Mouse (Mus musculus) stomach, embryonic 16.5 days (tissue): ENCODE results near the gene Ptprd. TPM values are rescaled to one million over a fixed set of nuclear protein-coding genes. Genes with fewer than 3 reads are reported as not detected.

ENCODE experiments used
- ATAC-seq: fragments of 200-750 bp; cut with Nextera tagmentation; 2 replicates; pipeline ENCODE4 v1.8.0; 2017; ENCODE audit warnings: moderate number of reproducible peaks, moderate TSS enrichment; ENCODE audit not compliant: insufficient read depth, low FRiP score
- H3K27ac ChIP-seq: fragments of 300-500 bp; sonication (generic); 2 replicates; pipeline ENCODE4 v1.5.1; 2014; ENCODE audit warnings: low read length
- H3K27me3 ChIP-seq: fragments of 300-500 bp; sonication (generic); 2 replicates; pipeline ENCODE4 v1.6.1; 2014; ENCODE audit warnings: low read length, control low read depth, mixed read lengths; ENCODE audit not compliant: control insufficient read depth, insufficient read depth
- H3K36me3 ChIP-seq: fragments of 300-500 bp; sonication (generic); 2 replicates; pipeline ENCODE4 v1.6.1; 2014; ENCODE audit warnings: low read length; ENCODE audit not compliant: control insufficient read depth, insufficient read depth
- H3K4me1 ChIP-seq: fragments of 300-500 bp; sonication (generic); 2 replicates; pipeline ENCODE4 v1.6.1; 2014; ENCODE audit warnings: low read length, control low read depth, mixed read lengths; ENCODE audit not compliant: control insufficient read depth, insufficient read depth
- H3K4me2 ChIP-seq: fragments of 300-500 bp; sonication (generic); 2 replicates; pipeline ENCODE4 v1.6.1; 2014; ENCODE audit warnings: low read depth, low read length, mixed read lengths
- H3K4me3 ChIP-seq: fragments of 300-500 bp; sonication (generic); replicated peaks from 2 replicates; pipeline ENCODE4 v1.5.1; 2014; ENCODE audit warnings: mild to moderate bottlenecking, low read length
- H3K9ac ChIP-seq: fragments of 300-500 bp; sonication (generic); 2 replicates; pipeline ENCODE4 v1.6.1; 2014; ENCODE audit warnings: low read length
- H3K9me3 ChIP-seq: fragments of 300-500 bp; sonication (generic); replicated peaks from 2 replicates; pipeline ENCODE4 v1.6.1; 2016; ENCODE audit warnings: low read length, control low read depth; ENCODE audit not compliant: control insufficient read depth
- WGBS: fragments of 180-500 bp; shearing (Covaris S2); extraction: QIAGEN DNeasy Blood & Tissue Kit; methylation state at CpG from one replicate; pipeline ENCODE4 v1.1.7; 2014; 5-methylcytosine and 5-hydroxymethylcytosine counted together
- polyA plus RNA-seq: library from polyadenylated mRNA; unstranded; fragments of >200 nt; fragmentation: Nextera tagmentation; extraction: Ambion mirVana; gene quantifications from 2 replicates; pipeline ENCODE4 v1.2.1, GENCODE M21; 2015

Ptprd gene
- polyA plus RNA-seq, 1 experiment from 2014 or later: 11.0 TPM

DNA sequence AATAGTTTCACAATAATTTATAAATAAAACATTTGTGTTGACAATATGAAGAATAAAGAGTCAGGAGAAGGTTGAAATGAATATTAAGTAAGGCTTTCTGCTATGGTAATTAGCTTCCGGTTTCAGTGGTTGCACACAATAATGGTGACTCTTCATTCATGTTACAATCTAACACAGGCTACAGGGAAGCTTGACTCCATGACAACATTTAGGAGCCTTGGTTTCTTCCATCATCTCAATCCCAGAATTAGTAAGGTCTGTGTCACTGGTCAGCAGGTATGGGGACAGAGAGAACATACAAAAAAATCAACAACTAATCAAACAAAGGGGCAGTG, 1921.3 kb downstream of the Ptprd start:
- Histone ChIP-seq H3K4me2 (no peak overlapping the region), H3K27me3 (no peaks in the 10 kb centered on the region), H3K4me1 (0 out of 2 replicates have a peak, but pooled peaks cover 2% of the 10 kb centered on the region), H3K27ac (no peak overlapping the region), H3K36me3 (no peaks in the 10 kb centered on the region), H3K9ac (no peak overlapping the region), H3K4me3 (no peak overlapping the region), H3K9me3 (no peaks in the 10 kb centered on the region)
- ATAC-seq: no peak
- 92% methylated on average over 1 of the region's 1 CpGs for WGBS

DNA sequence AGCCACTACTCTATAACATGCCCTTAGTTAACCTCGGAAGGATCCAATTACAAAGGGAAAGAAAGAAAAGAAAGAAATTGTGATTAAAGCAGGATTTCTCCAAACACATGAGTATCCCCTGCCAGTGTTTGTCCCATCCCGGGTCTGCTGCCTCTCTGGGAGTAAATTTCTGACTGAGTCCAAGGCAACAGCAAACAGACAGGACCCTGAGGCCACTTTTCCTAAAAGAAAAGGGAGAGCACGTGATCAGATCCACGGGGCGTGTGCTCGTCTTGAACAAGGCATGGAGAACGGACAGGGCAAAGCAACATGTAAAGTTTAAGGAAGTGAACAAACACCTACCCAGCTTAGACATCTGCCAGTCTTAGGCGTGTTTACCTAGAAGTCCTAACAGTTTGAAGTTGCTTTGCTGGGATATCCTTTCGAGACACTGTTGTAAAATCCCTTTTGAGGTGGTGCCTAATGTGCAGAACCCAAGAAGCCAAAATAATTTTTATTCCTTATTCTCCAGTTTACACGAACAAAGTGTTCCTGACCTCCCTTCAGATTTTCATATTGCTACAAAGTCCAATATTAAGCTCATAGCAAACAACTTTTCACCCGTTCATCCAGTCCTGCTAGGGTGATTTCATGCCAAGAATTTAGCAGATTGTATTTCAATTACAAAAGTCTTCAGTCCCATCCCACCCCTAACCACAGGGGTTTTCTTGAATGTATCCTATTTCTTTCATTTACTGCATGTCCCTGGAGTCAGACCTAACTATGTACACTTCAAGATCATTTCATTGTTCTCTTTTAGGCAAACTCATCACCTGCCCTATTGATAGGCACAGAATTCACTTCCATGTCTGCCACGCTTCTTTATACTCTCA, 1921.9 kb downstream of the Ptprd start:
- no peak overlapping the region for H3K4me2 ChIP-seq
- H3K27me3 ChIP-seq: no peaks in the 10 kb centered on the region
- no peak for ATAC-seq
- no peak overlapping the region for H3K4me3 ChIP-seq
- 50% methylated on average over 12 of the region's 12 CpGs for WGBS
- 0 out of 2 replicates have a peak, but pooled peaks cover 2% of the 10 kb centered on the region for H3K4me1 ChIP-seq
- H3K36me3 ChIP-seq: no peaks in the 10 kb centered on the region
- H3K9me3 ChIP-seq: no peaks in the 10 kb centered on the region
- no peak overlapping the region for H3K9ac ChIP-seq
- H3K27ac ChIP-seq: 0 out of 2 replicates have a peak overlapping the region, but pooled peaks have one; percentile 68

DNA sequence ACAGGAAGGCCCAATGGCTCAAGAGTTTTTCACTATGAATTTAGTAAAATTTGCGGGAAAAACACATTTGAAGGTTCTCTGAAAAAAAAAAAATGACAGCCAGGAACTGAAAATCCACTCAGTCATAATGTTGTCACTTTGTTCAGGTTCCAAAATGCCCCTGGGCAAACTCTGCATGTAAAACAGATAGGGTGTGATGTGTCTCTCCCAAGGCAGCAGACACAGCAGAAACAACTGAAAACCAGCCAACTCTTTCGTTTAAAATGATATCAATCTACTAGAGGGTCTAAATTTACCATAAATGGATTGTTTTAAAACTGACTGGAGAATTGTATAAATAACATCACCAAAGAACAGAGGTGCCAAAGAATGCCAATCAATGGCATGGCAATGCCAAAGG, 1925.7 kb downstream of the Ptprd start:
- WGBS: 53% methylated on average over 2 of the region's 2 CpGs
- H3K4me3 ChIP-seq: no peak overlapping the region
- no peaks in the 10 kb centered on the region for H3K27me3 ChIP-seq
- no peak overlapping the region for H3K9ac ChIP-seq
- H3K9me3 ChIP-seq: no peaks in the 10 kb centered on the region
- H3K27ac ChIP-seq: no peak overlapping the region
- no peaks in the 10 kb centered on the region for H3K36me3 ChIP-seq
- no peak overlapping the region for H3K4me2 ChIP-seq
- no peak for ATAC-seq
- 0 out of 2 replicates have a peak, but pooled peaks cover 2% of the 10 kb centered on the region for H3K4me1 ChIP-seq

DNA sequence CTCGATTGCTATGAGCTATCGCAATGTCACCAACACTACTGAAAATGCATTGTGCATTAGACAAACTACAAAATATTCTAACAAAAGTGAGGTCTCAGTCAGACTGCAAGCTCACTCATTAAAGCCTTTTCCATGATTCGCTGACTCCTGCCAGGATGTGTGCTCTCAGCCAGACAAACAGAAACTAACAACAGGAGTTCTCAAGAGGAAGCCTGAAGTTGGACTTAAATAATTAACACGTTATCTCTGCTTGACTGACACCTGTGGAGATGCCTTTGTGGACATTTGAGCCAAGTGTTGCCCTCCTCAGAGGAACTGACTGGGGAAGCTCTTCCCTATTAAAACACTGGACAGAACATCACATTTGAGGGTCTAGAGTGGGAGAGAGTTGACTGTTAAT, 1928.9 kb downstream of the Ptprd start:
- WGBS: 54% methylated on average over 4 of the region's 4 CpGs
- no peaks in the 10 kb centered on the region for H3K4me1 ChIP-seq
- no peaks in the 10 kb centered on the region for H3K36me3 ChIP-seq
- no peak overlapping the region for H3K4me3 ChIP-seq
- ATAC-seq: no peak
- no peaks in the 10 kb centered on the region for H3K27me3 ChIP-seq
- no peak overlapping the region for H3K9ac ChIP-seq
- no peaks in the 10 kb centered on the region for H3K9me3 ChIP-seq
- no peak overlapping the region for H3K27ac ChIP-seq
- no peak overlapping the region for H3K4me2 ChIP-seq

DNA sequence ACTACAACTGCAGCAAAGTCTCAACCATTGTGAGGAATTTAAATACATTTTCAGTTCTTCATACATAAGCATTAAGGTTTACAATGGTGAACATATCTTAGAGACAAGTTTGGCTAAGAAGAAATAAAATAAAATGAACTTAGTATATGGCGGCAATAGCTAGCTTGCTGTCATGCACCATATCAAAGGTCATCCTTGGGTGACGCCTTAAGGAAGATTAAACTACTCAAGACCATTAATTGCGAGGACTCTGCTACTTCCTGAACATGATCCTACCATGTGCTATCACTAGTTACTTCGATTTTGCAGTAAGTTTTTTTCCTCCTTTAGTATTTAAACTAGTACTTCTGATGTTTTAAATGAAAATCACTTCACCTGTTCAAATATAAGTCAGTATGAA, 1949.0 kb downstream of the Ptprd start:
- Histone ChIP-seq H3K27ac (no peak overlapping the region), H3K9me3 (no peaks in the 10 kb centered on the region), H3K27me3 (no peaks in the 10 kb centered on the region), H3K4me1 (peaks cover 3% of the 10 kb centered on the region; the same call in 1 of the 2 replicates), H3K4me3 (no peak overlapping the region), H3K36me3 (no peaks in the 10 kb centered on the region), H3K4me2 (no peak overlapping the region), H3K9ac (no peak overlapping the region)
- WGBS: 79% methylated on average over 4 of the region's 4 CpGs
- ATAC-seq: no peak

DNA sequence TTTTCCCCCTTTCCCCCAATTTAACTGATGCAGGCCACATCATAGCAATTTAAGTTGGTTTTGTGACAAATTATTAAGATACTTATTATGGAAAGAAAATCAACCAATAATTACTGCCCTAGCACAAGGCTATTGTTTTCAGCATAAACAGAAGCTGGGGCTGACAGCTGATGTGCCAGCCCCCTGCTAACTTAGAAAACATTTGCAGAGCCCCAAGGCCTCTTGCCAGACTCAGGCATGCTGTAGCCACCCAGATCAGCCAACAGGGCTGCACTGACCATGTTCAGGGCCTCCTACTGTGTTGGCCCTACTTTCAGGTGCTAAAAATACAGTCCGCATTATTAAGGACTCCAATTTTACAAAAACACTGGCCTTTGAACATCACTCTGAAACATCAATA, 1951.1 kb downstream of the Ptprd start:
- Histone ChIP-seq H3K9me3 (no peaks in the 10 kb centered on the region), H3K27me3 (no peaks in the 10 kb centered on the region), H3K9ac (no peak overlapping the region), H3K4me1 (peaks cover 3% of the 10 kb centered on the region; the same call in 1 of the 2 replicates), H3K27ac (no peak overlapping the region), H3K4me3 (no peak overlapping the region), H3K4me2 (no peak overlapping the region), H3K36me3 (no peaks in the 10 kb centered on the region)
- ATAC-seq: no peak
- WGBS: 92% methylated on average over 1 of the region's 1 CpGs

DNA sequence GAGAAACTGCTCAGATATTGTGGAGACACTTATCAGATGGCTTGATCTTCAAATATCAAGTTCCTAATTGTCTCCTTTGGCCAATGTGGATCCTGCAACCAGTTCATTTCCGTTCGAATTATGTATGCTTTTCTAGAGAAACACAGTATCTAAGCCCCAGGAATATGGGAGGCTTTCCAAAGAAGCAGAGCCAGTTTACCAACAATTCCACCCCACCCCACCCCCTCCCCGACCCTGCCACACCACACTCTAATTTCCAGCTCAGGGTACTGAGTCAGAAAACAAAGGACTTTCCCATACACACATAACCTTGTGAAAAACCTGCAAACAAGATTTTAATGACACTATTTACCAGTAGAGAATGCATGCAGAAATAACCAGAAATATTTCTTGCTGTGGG, 1951.5 kb downstream of the Ptprd start:
- Histone ChIP-seq H3K27me3 (no peaks in the 10 kb centered on the region), H3K36me3 (no peaks in the 10 kb centered on the region), H3K4me3 (no peak overlapping the region), H3K27ac (no peak overlapping the region), H3K4me1 (peaks cover 3% of the 10 kb centered on the region; the same call in 1 of the 2 replicates), H3K4me2 (no peak overlapping the region), H3K9me3 (no peaks in the 10 kb centered on the region), H3K9ac (no peak overlapping the region)
- 72% methylated on average over 3 of the region's 3 CpGs for WGBS
- ATAC-seq: no peak

DNA sequence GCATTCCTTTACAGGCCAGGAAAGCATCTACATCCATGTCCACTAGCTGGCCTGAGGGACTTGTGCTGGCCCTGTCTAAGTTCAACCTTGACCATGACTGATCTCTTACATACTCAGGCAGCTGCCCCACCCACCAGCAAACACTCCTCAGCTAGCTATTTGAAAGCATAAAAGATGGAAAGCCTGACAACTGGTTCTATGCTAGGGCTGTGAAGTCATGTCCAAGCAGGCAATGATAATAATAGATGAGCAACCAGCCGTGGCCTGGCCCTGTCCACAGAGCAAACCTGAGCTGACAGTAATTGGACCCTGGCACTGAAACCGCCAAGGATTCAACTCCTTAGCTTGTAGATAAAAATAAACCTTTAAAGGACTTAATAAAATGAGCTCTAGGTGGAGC, 1952.1 kb downstream of the Ptprd start:
- Histone ChIP-seq H3K36me3 (no peaks in the 10 kb centered on the region), H3K4me2 (no peak overlapping the region), H3K27ac (no peak overlapping the region), H3K9me3 (no peaks in the 10 kb centered on the region), H3K4me1 (peaks cover 3% of the 10 kb centered on the region; the same call in 1 of the 2 replicates), H3K9ac (no peak overlapping the region), H3K27me3 (no peaks in the 10 kb centered on the region), H3K4me3 (no peak overlapping the region)
- WGBS: 46% methylated on average over 2 of the region's 2 CpGs
- ATAC-seq: peak; percentile 44; the same call in 1 of the 2 replicates

DNA sequence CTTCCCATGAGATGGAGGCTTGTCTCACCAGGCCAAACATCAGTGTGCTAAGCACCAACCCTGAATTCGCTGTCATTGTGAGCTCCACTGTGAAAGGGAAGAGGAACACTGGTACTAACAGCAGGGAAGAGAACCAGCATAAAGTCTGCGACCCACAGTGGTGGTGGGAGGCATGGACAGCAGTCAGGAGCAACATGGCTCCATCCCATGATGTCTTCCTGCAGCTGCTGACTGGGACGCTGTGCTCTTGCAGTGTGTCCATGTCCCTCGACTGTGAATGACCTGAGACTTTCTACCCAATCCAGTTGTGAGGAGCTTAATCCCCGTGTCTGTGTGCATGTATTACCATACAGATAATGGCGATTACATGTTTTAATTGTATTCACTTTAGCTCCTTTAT, 1967.4 kb downstream of the Ptprd start:
- ATAC-seq: no peak
- 84% methylated on average over 6 of the region's 6 CpGs for WGBS

More for the DNA sequence above, 1967.4 kb downstream of the Ptprd start:
- no peaks in the 10 kb centered on the region for H3K9me3 ChIP-seq
- no peak overlapping the region for H3K4me3 ChIP-seq
- H3K4me2 ChIP-seq: no peak overlapping the region
- H3K9ac ChIP-seq: no peak overlapping the region
- no peaks in the 10 kb centered on the region for H3K4me1 ChIP-seq
- H3K27me3 ChIP-seq: no peaks in the 10 kb centered on the region
- no peak overlapping the region for H3K27ac ChIP-seq
- H3K36me3 ChIP-seq: no peaks in the 10 kb centered on the region
